Mouse (Mus musculus) midbrain, postnatal 0 days (tissue): ENCODE measurements around the gene Nav2. TPM values are rescaled to one million over a fixed set of nuclear protein-coding genes. Genes with fewer than 3 reads are reported as not detected.
A peak's percentile ranks its signal among the peaks of the same experiment; 100 is the strongest.

ENCODE experiments used
- ATAC-seq: fragments of 200-750 bp; cut with Nextera tagmentation; 2 replicates; pipeline ENCODE4 v1.8.0; 2017; ENCODE audit warnings: moderate number of reproducible peaks, mild to moderate bottlenecking, moderate TSS enrichment, moderate library complexity; ENCODE audit not compliant: low FRiP score
- DNase-seq: peaks from one replicate; pipeline ENCODE4 v3.0.0-alpha.2; 2015; ENCODE audit warnings: low spot score
- H3K27ac ChIP-seq: fragments of 300-500 bp; sonication (generic); 2 replicates; pipeline ENCODE4 v1.5.1; 2014; ENCODE audit warnings: low read depth, mild to moderate bottlenecking, low read length, mixed read lengths
- H3K27me3 ChIP-seq: fragments of 300-500 bp; sonication (generic); 2 replicates; pipeline ENCODE4 v1.6.1; 2014; ENCODE audit warnings: low read length, control low read depth, mixed read lengths; ENCODE audit not compliant: insufficient read depth
- H3K36me3 ChIP-seq: fragments of 300-500 bp; sonication (generic); 2 replicates; pipeline ENCODE4 v1.6.1; 2014; ENCODE audit warnings: low read length, control low read depth, mixed read lengths; ENCODE audit not compliant: insufficient read depth
- H3K4me1 ChIP-seq: fragments of 300-500 bp; sonication (generic); 2 replicates; pipeline ENCODE4 v1.6.1; 2014; ENCODE audit warnings: mild to moderate bottlenecking, control low read depth, antibody characterized with exemption, low read length, mixed read lengths; ENCODE audit not compliant: insufficient read depth
- H3K4me2 ChIP-seq: fragments of 300-500 bp; sonication (generic); 2 replicates; pipeline ENCODE4 v1.6.1; 2014; ENCODE audit warnings: low read depth, mild to moderate bottlenecking, low read length, mixed read lengths; ENCODE audit not compliant: poor library complexity, severe bottlenecking
- H3K4me3 ChIP-seq: fragments of 300-500 bp; sonication (generic); 2 replicates; pipeline ENCODE4 v1.5.1; 2014; ENCODE audit warnings: low read depth, mild to moderate bottlenecking, low read length, moderate library complexity
- H3K9ac ChIP-seq: fragments of 300-500 bp; sonication (generic); replicated peaks from 2 replicates; pipeline ENCODE4 v1.6.1; 2014; ENCODE audit warnings: mild to moderate bottlenecking, low read length, moderate library complexity, mixed read lengths; ENCODE audit not compliant: poor library complexity, severe bottlenecking
- H3K9me3 ChIP-seq: fragments of 300-500 bp; sonication (generic); 2 replicates; pipeline ENCODE4 v1.6.1; 2016; ENCODE audit warnings: low read length, control low read depth
- CTCF ChIP-seq: IDR thresholded peaks from 2 replicates; pipeline ENCODE4 v1.5.1; 2016; ENCODE audit warnings: antibody characterized with exemption, mild to moderate bottlenecking
- WGBS: fragments of 180-500 bp; shearing (Covaris S2); extraction: QIAGEN DNeasy Blood & Tissue Kit; methylation state at CpG from one replicate; pipeline ENCODE4 v1.1.7; 2014; 5-methylcytosine and 5-hydroxymethylcytosine counted together
- polyA plus RNA-seq: library from polyadenylated mRNA; unstranded; fragments of >200 nt; fragmentation: Nextera tagmentation; extraction: Ambion mirVana; gene quantifications from 2 replicates; pipeline ENCODE4 v1.2.1, GENCODE M21; 2015
- total RNA-seq: library from RNA; depleted of rRNA; stranded (reverse); fragments of >200 nt; gene quantifications from 2 replicates; pipeline ENCODE4 v1.2.3, GENCODE M21; 2014

The Nav2 gene
- total and polyA plus RNA-seq, 2 experiments from 2014 or later = 18.3 to 53.8 TPM

DNA sequence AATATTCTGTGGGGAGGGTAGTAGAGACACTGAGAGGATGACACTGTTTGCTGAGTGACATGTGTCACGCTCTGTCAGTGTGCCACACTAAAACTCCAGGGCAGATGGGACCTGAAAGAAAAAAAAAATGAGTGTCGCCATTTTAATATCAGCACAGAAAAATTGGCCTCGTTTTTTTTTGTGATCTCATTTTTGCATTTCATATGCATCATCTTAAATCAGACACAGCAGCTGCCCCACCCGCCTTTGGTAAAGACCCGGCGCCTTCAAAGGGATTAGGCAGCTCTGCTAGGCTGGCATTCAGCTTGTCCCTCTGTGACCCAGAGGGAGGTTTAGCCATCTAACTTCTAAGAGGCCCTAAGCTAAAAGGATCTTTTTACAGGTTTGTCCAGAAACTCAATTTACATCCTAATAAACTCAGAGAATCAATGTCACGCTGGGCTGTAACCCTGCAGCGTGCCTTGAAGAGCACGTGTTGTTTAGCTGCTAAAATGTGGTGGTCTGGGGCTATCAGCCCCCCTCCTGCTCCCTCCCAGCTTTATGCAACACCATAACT, 576.9 kb downstream of the Nav2 start:
- H3K36me3 ChIP-seq = no peaks in the 10 kb centered on the region
- no peak for TF ChIP-seq CTCF
- peak; percentile 24 for DNase-seq
- ATAC-seq = no peak
- no peaks in the 10 kb centered on the region; the same call in 1 of the 2 replicates for H3K27me3 ChIP-seq
- H3K4me1 ChIP-seq = peaks cover 8% of the 10 kb centered on the region; the same call in 1 of the 2 replicates
- H3K9me3 ChIP-seq = no peaks in the 10 kb centered on the region
- 20% methylated on average over 9 of the region's 9 CpGs for WGBS
- no peak overlapping the region for H3K4me2 ChIP-seq
- no peak overlapping the region for H3K27ac ChIP-seq
- H3K9ac ChIP-seq = no peak overlapping the region
- no peak overlapping the region for H3K4me3 ChIP-seq

- Histone ChIP-seq H3K9ac (no peak overlapping the region), H3K4me1 (peaks cover 8% of the 10 kb centered on the region; the same call in 1 of the 2 replicates), H3K4me3 (no peak overlapping the region), H3K36me3 (peaks cover 11% of the 10 kb centered on the region; the same call in 1 of the 2 replicates), H3K27ac (no peak overlapping the region), H3K27me3 (no peaks in the 10 kb centered on the region; the same call in 1 of the 2 replicates), H3K4me2 (no peak overlapping the region), H3K9me3 (no peaks in the 10 kb centered on the region)
- TF ChIP-seq CTCF = no peak
- 85% methylated on average over 2 of the region's 2 CpGs for WGBS
- no peak for ATAC-seq
- DNase-seq = no peak
Measured at GRCm38 (mm10) chr7:49487347-49487746, 578.8 kb downstream of the Nav2 start.

- 80% methylated on average over 4 of the region's 4 CpGs for WGBS
- H3K9ac ChIP-seq = no peak overlapping the region
Measured at GRCm38 (mm10) chr7:49488493-49489087, 580.1 kb downstream of the Nav2 start.

DNA sequence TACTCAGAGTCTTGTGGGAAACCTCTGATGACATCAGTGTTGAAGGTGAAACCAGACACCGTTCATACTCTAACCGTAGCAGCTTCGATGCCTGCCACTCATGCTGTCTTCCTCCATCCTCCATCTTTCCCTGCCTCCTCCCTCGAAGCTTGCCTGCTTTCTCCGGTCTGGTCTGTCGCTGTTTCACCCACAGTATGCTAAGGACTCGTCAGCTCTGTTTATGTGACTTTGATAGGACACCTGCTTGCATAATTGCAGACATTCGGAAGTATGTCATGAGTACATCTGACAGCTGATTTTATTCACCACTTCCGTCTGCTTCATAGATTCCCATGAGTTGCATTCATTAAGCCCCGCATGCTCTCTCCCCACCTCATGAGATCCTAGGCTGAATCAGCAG, 582.3 kb downstream of the Nav2 start:
- ATAC-seq = no peak
- TF ChIP-seq CTCF = no peak
- no peak for DNase-seq

More at GRCm38 (mm10) chr7:49488493-49489087, 580.1 kb downstream of the Nav2 start:
- Histone ChIP-seq H3K4me2 (no peak overlapping the region), H3K4me3 (no peak overlapping the region), H3K9me3 (no peaks in the 10 kb centered on the region), H3K4me1 (peaks cover 8% of the 10 kb centered on the region; the same call in 1 of the 2 replicates), H3K36me3 (peaks cover 11% of the 10 kb centered on the region; the same call in 1 of the 2 replicates), H3K27ac (no peak overlapping the region), H3K27me3 (no peaks in the 10 kb centered on the region)
- DNase-seq (no peak), ATAC-seq (no peak)
- no peak for TF ChIP-seq CTCF

DNA sequence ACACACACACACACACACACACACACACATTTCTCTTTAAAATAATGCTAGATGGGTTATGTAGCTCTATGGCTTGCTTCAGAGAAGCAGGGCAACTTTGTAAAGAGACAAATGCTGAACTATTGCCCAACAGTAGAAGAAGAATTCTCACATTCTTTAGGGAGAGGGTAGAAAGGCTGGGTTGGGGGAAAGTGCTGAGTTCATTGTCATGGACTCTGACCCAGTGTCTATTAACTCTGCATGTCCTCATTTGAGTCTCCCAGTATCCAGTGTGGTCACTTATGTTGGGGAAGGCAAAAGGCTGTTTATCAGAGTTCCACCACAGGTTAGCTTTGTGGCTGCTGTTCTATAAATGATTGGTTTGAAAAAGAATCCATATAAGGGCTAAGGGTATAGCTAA, 584.1 kb downstream of the Nav2 start:
- peaks cover 11% of the 10 kb centered on the region; the same call in 1 of the 2 replicates for H3K36me3 ChIP-seq
- TF ChIP-seq CTCF = no peak
- no peaks in the 10 kb centered on the region for H3K27me3 ChIP-seq
- DNase-seq (no peak), ATAC-seq (no peak)
- no peak overlapping the region for H3K4me2 ChIP-seq
- H3K9me3 ChIP-seq = no peaks in the 10 kb centered on the region
- H3K4me1 ChIP-seq = peaks cover 6% of the 10 kb centered on the region; the same call in 1 of the 2 replicates
- no peak overlapping the region for H3K27ac ChIP-seq
- H3K4me3 ChIP-seq = no peak overlapping the region
- no peak overlapping the region for H3K9ac ChIP-seq

More for the DNA sequence above, 582.3 kb downstream of the Nav2 start:
- H3K4me1 ChIP-seq = no peaks in the 10 kb centered on the region
- H3K27ac ChIP-seq = no peak overlapping the region
- H3K4me3 ChIP-seq = no peak overlapping the region
- no peaks in the 10 kb centered on the region for H3K9me3 ChIP-seq
- no peaks in the 10 kb centered on the region for H3K27me3 ChIP-seq
- peaks cover 11% of the 10 kb centered on the region; the same call in 1 of the 2 replicates for H3K36me3 ChIP-seq
- 63% methylated on average over 10 of the region's 10 CpGs for WGBS
- H3K9ac ChIP-seq = no peak overlapping the region
- no peak overlapping the region for H3K4me2 ChIP-seq

DNA sequence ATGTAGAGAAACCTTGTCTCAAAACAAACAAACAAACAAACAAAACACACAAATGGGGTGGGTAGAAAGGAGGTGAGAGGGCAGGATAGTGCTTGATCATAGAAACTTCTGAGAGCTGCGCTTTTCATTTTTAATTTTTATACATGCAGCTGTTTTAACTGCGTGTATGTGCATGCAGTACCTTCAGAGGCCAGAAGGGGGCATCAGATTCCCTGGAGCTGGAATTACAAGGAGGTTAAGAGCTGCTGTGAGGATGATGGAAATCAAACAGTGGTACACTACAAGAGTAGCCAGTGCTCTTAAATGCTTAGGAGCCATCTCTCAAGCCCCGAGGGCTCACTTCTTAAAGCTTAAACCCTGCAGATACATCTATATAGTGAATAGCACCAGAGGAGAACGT, 584.7 kb downstream of the Nav2 start:
- TF ChIP-seq CTCF = peak; percentile 73
- 93% methylated on average over 4 of the region's 4 CpGs for WGBS
- Histone ChIP-seq H3K9ac (no peak overlapping the region), H3K27me3 (no peaks in the 10 kb centered on the region), H3K4me1 (peaks cover 6% of the 10 kb centered on the region; the same call in 1 of the 2 replicates), H3K4me2 (no peak overlapping the region), H3K9me3 (no peaks in the 10 kb centered on the region), H3K27ac (no peak overlapping the region), H3K36me3 (peaks cover 11% of the 10 kb centered on the region; the same call in 1 of the 2 replicates), H3K4me3 (no peak overlapping the region)
- DNase-seq (no peak), ATAC-seq (no peak)
